Mouse (Mus musculus) bone marrow, adult 2 months (tissue): ENCODE data around the gene Myh7.

Experiments used
- CTCF ChIP-seq: fragments of 200-500 bp; IDR thresholded peaks from 2 replicates; pipeline ENCODE4 v1.5.1; 2011; ENCODE audit warnings: low read length, control low read depth; ENCODE audit not compliant: control insufficient read depth, insufficient read depth
- POLR2A ChIP-seq: fragments of 200-500 bp; IDR thresholded peaks from 2 replicates; pipeline ENCODE4 v1.6.1; 2011; ENCODE audit warnings: low read depth, mild to moderate bottlenecking, control low read depth, low read length, borderline replicate concordance; ENCODE audit not compliant: control insufficient read depth

DNA sequence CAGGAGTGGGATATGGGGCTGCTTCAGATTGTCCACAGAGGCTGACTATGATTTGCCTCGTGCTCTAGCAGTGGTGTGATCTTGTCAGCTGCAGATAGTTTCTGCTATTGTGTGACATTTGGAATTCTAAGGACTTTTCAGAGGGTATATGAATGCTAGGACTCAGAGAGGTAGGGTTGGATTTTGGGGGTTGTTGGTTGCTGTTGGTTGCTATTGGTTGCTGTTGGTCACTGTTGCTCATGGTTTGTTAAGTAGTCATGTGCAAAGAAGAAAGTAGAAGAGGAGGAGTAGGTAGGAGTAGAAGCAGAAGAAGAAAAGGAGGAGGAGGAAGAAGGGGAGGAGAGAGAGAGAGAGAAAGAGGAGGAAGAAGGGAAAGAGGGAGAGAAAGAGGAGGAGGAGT is 17.8 kb downstream of the Myh7 start, which contains the start of gene Gm17428:
- TF ChIP-seq CTCF = no peak
- TF ChIP-seq POLR2A = no peak
